Mouse (Mus musculus) G1E (cell line): ENCODE data around the gene Rd3.

Source experiments
- CTCF ChIP-seq: IDR thresholded peaks from 2 replicates; pipeline ENCODE4 v1.5.1; 2012; ENCODE audit warnings: low read depth, low read length, inconsistent platforms, mixed read lengths
- GATA1 ChIP-seq: IDR thresholded peaks from 2 replicates; pipeline ENCODE4 v1.6.1; 2012; ENCODE audit warnings: borderline replicate concordance, low read length, inconsistent platforms, mixed read lengths
- GATA2 ChIP-seq: IDR thresholded peaks from 2 replicates; pipeline ENCODE4 v1.6.1; 2012; ENCODE audit warnings: low read depth, low read length, inconsistent platforms, borderline replicate concordance
- POLR2AphosphoS5 ChIP-seq: IDR thresholded peaks from 2 replicates; pipeline ENCODE4 v1.6.1; 2012; ENCODE audit warnings: low read depth, low read length, inconsistent platforms; ENCODE audit not compliant: insufficient replicate concordance

GRCm38 (mm10) chr1:191986674-191987480, 9.7 kb downstream of the Rd3 start:
- TF ChIP-seq CTCF (no peak), GATA1 (no peak), POLR2AphosphoS5 (no peak), GATA2 (no peak)
